Mouse (Mus musculus) heart, embryonic 15.5 days (tissue): ENCODE data around the gene Amd1. TPM values are rescaled to one million over a fixed set of nuclear protein-coding genes. Genes with fewer than 3 reads are reported as not detected.

ENCODE experiments used
- ATAC-seq: fragments of 200-750 bp; cut with Nextera tagmentation; replicated peaks from 2 replicates; pipeline ENCODE4 v1.8.0; 2017; ENCODE audit warnings: low read depth, moderate TSS enrichment; ENCODE audit not compliant: insufficient number of reproducible peaks, insufficient read depth, low FRiP score
- H3K27ac ChIP-seq: fragments of 300-500 bp; sonication (generic); 2 replicates; pipeline ENCODE4 v1.5.1; 2015; ENCODE audit warnings: mild to moderate bottlenecking, inconsistent platforms
- H3K27me3 ChIP-seq: fragments of 300-500 bp; sonication (generic); 2 replicates; pipeline ENCODE4 v1.6.1; 2015; ENCODE audit warnings: inconsistent platforms
- H3K36me3 ChIP-seq: fragments of 300-500 bp; sonication (generic); 2 replicates; pipeline ENCODE4 v1.6.1; 2015; ENCODE audit warnings: mild to moderate bottlenecking, inconsistent platforms
- H3K4me1 ChIP-seq: fragments of 300-500 bp; sonication (generic); replicated peaks from 2 replicates; pipeline ENCODE4 v1.6.1; 2015; ENCODE audit warnings: inconsistent platforms
- H3K4me2 ChIP-seq: fragments of 300-500 bp; sonication (generic); 2 replicates; pipeline ENCODE4 v1.6.1; 2015; ENCODE audit warnings: inconsistent platforms, mild to moderate bottlenecking, moderate library complexity
- H3K4me3 ChIP-seq: fragments of 300-500 bp; sonication (generic); 2 replicates; pipeline ENCODE4 v1.5.1; 2015; ENCODE audit warnings: mild to moderate bottlenecking, inconsistent platforms
- H3K9ac ChIP-seq: fragments of 300-500 bp; sonication (generic); 2 replicates; pipeline ENCODE4 v1.6.1; 2015; ENCODE audit warnings: mild to moderate bottlenecking, inconsistent platforms
- H3K9me3 ChIP-seq: fragments of 300-500 bp; sonication (generic); replicated peaks from 2 replicates; pipeline ENCODE4 v1.6.1; 2016; ENCODE audit warnings: inconsistent platforms
- WGBS: fragments of 180-500 bp; shearing (Covaris S2); methylation state at CpG from one replicate; pipeline ENCODE4 v1.1.7; 2015; ENCODE audit warnings: mixed read lengths; 5-methylcytosine and 5-hydroxymethylcytosine counted together
- polyA plus RNA-seq: library from polyadenylated mRNA; unstranded; fragments of >200 nt; fragmentation: Nextera tagmentation; extraction: Ambion mirVana; gene quantifications from 2 replicates; pipeline ENCODE4 v1.2.1, GENCODE M21; 2015

Gene Amd1
- polyA plus RNA-seq, 1 experiment from 2014 or later: 34.7 TPM

DNA sequence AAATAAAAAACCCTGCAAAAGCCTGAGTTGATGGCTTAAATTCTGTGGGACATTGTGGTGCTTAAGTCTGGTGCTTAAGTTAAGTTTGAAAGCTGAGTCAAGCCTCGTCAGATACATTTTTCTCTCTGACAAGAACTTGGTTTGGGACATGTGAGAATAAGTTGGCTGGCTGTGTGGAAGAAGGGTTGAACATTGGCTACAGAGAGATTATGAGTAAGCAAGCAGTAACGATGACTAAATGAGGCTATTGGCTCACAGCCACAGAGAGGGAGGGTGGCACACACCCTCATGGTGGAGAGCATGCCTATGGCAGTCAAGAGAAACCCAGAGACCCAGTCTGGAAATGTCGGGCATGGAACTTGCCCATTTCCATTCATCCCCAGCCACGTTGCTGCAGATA is 38.3 kb downstream of the Amd1 start:
- no peaks in the 10 kb centered on the region for H3K36me3 ChIP-seq
- 74% methylated on average over 4 of the region's 4 CpGs for WGBS

DNA sequence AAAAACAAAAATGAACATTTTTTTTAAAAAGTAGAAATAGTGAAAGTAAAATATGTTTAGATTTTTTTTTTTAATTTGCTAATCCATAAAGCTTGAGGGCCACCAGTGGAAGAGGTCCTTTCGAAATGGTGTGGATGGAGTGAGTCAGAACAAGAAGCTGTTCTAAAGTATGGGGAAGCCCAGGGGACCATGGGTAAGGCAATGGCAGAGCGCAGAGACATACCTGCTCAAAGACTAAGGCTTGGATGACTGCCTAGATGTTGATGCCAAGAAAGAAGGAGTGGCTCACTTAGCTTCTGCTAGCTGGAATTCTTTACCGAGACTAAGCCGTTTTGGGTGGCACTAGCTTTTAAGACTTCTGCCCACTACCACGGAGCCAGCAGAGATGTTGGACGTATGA is 39.8 kb downstream of the Amd1 start:
- H3K9ac ChIP-seq: no peak overlapping the region
- no peak overlapping the region for H3K4me3 ChIP-seq
- no peak for ATAC-seq
- WGBS: 87% methylated on average over 6 of the region's 6 CpGs
- no peaks in the 10 kb centered on the region for H3K36me3 ChIP-seq
- no peaks in the 10 kb centered on the region for H3K9me3 ChIP-seq
- 0 out of 2 replicates have a peak, but pooled peaks cover 10% of the 10 kb centered on the region for H3K4me1 ChIP-seq
- no peak overlapping the region for H3K27ac ChIP-seq
- H3K4me2 ChIP-seq: no peak overlapping the region
- H3K27me3 ChIP-seq: no peaks in the 10 kb centered on the region

More for the DNA sequence above, 38.3 kb downstream of the Amd1 start:
- Histone ChIP-seq H3K9ac (no peak overlapping the region), H3K27me3 (no peaks in the 10 kb centered on the region), H3K4me2 (no peak overlapping the region), H3K4me3 (no peak overlapping the region), H3K27ac (no peak overlapping the region), H3K9me3 (no peaks in the 10 kb centered on the region), H3K4me1 (0 out of 2 replicates have a peak, but pooled peaks cover 9% of the 10 kb centered on the region)
- no peak for ATAC-seq

DNA sequence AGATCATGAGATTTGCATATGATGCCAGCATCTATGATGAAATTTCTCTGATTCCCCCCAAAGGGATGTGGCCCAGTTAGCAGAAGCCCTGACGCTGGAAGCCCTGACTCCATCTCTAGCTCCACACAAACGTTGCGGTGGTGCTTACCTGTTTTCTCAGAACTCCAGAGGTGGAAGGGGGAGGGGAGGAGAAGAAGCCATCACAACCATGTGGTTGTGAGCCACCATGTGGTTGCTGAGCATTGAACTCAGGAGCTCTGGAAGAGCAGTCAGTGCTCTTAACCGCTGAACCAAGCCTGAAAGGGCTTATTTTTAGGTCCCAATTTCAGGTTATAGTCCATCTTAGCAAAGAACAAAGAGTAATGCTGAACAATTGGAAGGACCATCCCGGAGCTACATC is 41.7 kb downstream of the Amd1 start:
- H3K36me3 ChIP-seq: no peaks in the 10 kb centered on the region
- H3K4me3 ChIP-seq: no peak overlapping the region
- no peak for ATAC-seq
- no peaks in the 10 kb centered on the region for H3K9me3 ChIP-seq
- peaks cover 18% of the 10 kb centered on the region for H3K4me1 ChIP-seq
- no peaks in the 10 kb centered on the region for H3K27me3 ChIP-seq
- H3K9ac ChIP-seq: no peak overlapping the region
- H3K27ac ChIP-seq: no peak overlapping the region
- no peak overlapping the region for H3K4me2 ChIP-seq
- WGBS: 53% methylated on average over 5 of the region's 5 CpGs

DNA sequence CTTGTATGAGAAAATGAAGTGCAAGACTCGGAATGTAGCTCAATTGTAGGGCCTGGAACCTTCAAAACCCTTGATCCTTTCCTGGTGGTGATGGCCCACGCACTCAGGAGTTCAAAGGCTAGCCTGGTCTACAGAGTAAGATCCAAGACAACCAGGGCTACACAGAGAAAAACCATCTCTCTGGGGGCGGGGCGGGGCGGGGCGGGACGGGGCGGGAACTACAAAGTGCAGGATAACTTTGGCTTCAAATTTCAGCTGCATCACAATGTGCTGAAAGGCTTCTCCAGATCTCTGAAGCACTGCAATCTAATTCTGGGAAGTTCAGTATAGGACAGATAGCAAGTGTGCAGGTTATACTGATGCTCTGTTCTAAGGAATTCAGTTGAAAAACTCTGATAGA is 42.4 kb downstream of the Amd1 start:
- no peak overlapping the region for H3K9ac ChIP-seq
- no peaks in the 10 kb centered on the region for H3K27me3 ChIP-seq
- no peak for ATAC-seq
- H3K9me3 ChIP-seq: no peaks in the 10 kb centered on the region
- WGBS: 11% methylated on average over 8 of the region's 8 CpGs
- peaks cover 18% of the 10 kb centered on the region for H3K4me1 ChIP-seq
- H3K36me3 ChIP-seq: no peaks in the 10 kb centered on the region
- H3K4me3 ChIP-seq: no peak overlapping the region
- peak overlapping the region; percentile 65; the same call in 1 of the 2 replicates for H3K4me2 ChIP-seq
- no peak overlapping the region for H3K27ac ChIP-seq

DNA sequence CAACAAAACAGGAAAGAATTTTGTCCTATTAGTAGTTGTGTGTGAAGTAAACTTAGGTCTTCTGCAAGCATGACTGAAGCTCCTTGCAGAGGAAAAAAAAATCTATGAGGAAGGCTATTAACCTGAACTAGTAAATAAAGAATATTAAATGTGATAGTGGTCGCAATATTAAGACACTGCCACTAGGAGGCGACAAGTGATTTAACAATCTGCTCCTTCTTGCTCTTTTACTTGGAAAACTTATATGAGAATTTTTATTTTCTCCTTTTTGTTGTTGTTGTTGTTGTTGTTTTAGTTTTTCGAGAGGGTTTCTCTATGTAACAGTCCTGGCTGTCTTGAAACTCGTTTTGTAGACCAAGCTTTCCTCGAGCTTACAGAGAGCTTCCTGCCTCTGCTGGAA is 43.0 kb downstream of the Amd1 start:
- WGBS: 3% methylated on average over 5 of the region's 5 CpGs
- H3K9ac ChIP-seq: peak overlapping the region; percentile 44; the same call in 1 of the 2 replicates

DNA sequence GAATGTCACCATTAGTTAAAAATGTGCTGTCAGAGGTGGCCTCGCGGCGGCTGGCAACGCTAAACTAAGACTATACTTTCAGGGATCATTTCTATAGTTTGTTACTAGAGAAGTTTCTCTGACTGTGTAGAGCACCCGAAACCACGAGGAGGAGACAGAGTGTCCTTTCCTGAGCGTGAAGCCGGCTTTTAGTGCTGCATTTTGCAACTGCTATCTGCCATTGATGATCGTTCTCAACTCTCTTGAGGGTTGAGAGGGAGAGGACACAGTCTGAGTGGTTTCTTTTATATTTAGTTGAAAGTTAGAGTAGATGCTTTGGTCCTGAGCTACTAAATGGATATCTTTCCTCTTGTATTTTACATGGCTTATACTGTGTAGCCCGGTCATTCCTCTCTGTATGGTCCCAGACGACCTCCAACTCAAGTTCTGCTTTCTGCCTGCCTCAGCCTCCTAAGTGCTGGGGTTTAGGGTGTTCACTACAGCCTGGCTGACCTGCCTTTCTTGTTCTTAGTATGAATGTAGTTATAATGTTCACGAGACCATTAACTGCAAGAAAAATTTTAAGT is 43.5 kb downstream of the Amd1 start:
- 0% methylated on average over 12 of the region's 12 CpGs for WGBS
- H3K27me3 ChIP-seq: no peaks in the 10 kb centered on the region
- peaks cover 9% of the 10 kb centered on the region for H3K36me3 ChIP-seq
- peak overlapping the region; percentile 82 for H3K4me3 ChIP-seq
- no peaks in the 10 kb centered on the region for H3K9me3 ChIP-seq
- H3K4me2 ChIP-seq: peak overlapping the region; percentile 65
- peaks cover 18% of the 10 kb centered on the region for H3K4me1 ChIP-seq
- peak; percentile 73 for ATAC-seq
- H3K9ac ChIP-seq: peak overlapping the region; percentile 44; the same call in 1 of the 2 replicates
- H3K27ac ChIP-seq: peak overlapping the region; percentile 87

More for the DNA sequence above, 43.0 kb downstream of the Amd1 start:
- ATAC-seq: no peak
- H3K27me3 ChIP-seq: no peaks in the 10 kb centered on the region
- no peaks in the 10 kb centered on the region for H3K9me3 ChIP-seq
- peak overlapping the region; percentile 87 for H3K27ac ChIP-seq
- peak overlapping the region; percentile 82 for H3K4me3 ChIP-seq
- H3K36me3 ChIP-seq: peaks cover 4% of the 10 kb centered on the region; the same call in 1 of the 2 replicates
- H3K4me1 ChIP-seq: peaks cover 18% of the 10 kb centered on the region
- H3K4me2 ChIP-seq: peak overlapping the region; percentile 65

DNA sequence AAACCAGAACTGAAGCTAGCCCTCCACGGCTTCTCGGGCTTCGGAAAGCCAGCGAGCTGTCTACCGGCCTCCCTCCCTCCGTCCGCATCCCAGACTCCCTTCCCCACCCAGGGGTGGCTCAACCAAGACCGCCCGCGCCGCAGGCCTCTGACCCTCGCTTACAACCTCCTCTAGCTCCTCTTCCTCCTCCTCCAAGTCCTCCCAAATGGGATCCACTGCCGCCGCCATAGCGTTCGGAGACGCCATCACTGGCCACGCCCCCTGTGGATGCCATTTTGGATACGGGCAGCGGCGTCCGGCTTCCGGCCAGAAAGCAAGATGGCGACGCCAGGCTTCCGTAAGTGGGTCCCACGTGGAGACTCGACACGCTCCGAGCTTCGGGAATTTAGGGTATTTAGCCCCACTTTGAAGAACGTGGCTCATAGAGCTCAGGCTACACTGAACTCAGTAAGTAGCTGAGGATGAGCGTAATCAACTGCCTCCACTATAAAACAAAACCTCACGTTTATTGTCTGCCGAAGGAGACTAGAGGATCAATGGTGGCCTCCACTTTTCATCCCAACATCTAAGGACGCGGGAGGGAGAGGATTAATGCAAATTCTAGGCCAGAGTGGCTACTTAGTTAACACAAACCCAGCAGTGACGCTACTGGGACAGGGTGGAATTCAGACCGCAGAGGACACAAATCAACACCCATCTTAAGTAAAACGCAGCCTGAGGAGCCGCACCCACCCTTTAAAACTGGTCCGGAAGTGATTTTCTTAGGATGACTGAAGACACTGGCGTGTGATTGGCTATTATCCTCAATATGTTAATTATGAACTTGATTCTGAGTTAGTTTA is 44.4 kb downstream of the Amd1 start, which contains the start of gene Gtf3c6:
Gtf3c6 (minus strand) TSS at position 695 of the 842 bp plus-strand sequence.
- Histone ChIP-seq H3K4me2 (peak within 1 kb of the TSS; percentile 65), H3K36me3 (peaks cover 16% of the 10 kb centered on the region), H3K9me3 (no peaks in the 10 kb centered on the region), H3K27me3 (no peaks in the 10 kb centered on the region), H3K4me3 (peak within 1 kb of the TSS; percentile 82), H3K27ac (peak within 1 kb of the TSS; percentile 87), H3K4me1 (peaks cover 18% of the 10 kb centered on the region), H3K9ac (peak within 1 kb of the TSS; percentile 89)
- WGBS: under 1% methylated on average over 43 of the region's 43 CpGs
- ATAC-seq: peak; percentile 68

DNA sequence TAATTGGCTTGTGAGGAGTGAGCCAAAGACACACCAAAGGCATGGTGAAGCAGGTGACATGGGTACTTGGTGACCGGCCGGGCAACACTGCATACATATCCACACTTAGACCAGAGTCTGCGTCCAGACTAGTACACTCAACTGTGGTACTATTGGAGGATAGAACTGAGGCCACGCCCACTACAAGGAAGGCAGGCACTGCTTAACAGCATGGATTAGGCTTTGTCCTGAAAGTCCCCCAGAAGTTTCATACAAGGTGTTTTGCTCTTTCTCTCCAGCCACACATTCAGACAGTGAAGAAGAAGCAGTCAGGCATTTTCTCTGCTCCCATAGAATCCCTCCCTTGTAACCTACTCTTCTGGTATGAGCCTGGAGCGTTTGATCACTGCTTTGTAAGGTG is 45.3 kb downstream of the Amd1 start:
- Histone ChIP-seq H3K9ac (peak overlapping the region; percentile 89), H3K27ac (peak overlapping the region; percentile 87), H3K4me2 (peak overlapping the region; percentile 65), H3K27me3 (no peaks in the 10 kb centered on the region), H3K4me3 (peak overlapping the region; percentile 82), H3K9me3 (no peaks in the 10 kb centered on the region), H3K36me3 (peaks cover 23% of the 10 kb centered on the region), H3K4me1 (peaks cover 18% of the 10 kb centered on the region)
- WGBS: 5% methylated on average over 5 of the region's 5 CpGs
- ATAC-seq: peak; percentile 69

DNA sequence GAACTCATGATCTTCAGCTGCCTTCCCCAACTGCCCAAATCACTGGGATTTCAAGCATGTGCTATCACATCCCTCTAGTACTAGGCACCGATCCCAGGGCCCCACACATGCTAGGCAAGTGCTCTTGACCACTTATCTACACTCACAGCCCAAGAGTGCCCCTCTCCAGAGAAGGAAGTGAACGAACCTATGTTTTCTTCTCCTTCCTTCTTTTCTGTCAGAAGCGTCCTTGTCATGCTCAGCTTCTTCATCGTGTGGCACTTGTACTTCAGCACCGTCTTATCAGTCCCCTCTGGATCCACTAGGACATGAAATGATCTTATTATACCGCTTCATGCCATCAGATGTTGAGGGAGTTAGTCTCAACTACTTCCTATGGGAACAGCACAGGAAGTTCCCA is 51.0 kb downstream of the Amd1 start:
- Histone ChIP-seq H3K9me3 (no peaks in the 10 kb centered on the region), H3K4me2 (no peak overlapping the region), H3K4me3 (no peak overlapping the region), H3K9ac (no peak overlapping the region), H3K27ac (no peak overlapping the region), H3K4me1 (no peaks in the 10 kb centered on the region), H3K36me3 (peaks cover 48% of the 10 kb centered on the region), H3K27me3 (no peaks in the 10 kb centered on the region)
- no peak for ATAC-seq
- 63% methylated on average over 6 of the region's 6 CpGs for WGBS

DNA sequence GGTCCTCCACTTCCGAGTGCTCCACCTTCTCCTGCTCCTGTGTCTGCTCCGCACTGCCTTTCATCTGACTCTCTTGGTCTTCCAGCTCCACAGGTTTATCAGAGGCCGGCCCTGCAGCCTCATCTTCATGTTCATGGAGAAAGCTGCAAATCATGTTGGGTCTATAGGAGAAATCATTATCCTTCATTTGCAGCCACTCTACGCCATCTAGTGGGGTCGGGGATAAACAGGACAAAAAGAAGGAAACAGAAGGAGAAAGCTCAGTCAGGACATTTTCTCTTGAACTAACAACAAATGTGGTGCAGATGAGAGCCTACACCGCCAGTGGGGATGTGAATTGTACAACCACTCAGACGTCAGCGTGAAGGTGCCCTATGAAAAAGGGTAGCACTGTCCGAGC is 52.4 kb downstream of the Amd1 start:
- H3K9me3 ChIP-seq: no peaks in the 10 kb centered on the region
- no peak overlapping the region for H3K4me2 ChIP-seq
- no peak overlapping the region for H3K4me3 ChIP-seq
- H3K4me1 ChIP-seq: no peaks in the 10 kb centered on the region
- 85% methylated on average over 9 of the region's 9 CpGs for whole genome bisulfite sequencing
- H3K27me3 ChIP-seq: no peaks in the 10 kb centered on the region
- ATAC-seq: no peak
- H3K27ac ChIP-seq: no peak overlapping the region
- peaks cover 48% of the 10 kb centered on the region for H3K36me3 ChIP-seq
- no peak overlapping the region for H3K9ac ChIP-seq

DNA sequence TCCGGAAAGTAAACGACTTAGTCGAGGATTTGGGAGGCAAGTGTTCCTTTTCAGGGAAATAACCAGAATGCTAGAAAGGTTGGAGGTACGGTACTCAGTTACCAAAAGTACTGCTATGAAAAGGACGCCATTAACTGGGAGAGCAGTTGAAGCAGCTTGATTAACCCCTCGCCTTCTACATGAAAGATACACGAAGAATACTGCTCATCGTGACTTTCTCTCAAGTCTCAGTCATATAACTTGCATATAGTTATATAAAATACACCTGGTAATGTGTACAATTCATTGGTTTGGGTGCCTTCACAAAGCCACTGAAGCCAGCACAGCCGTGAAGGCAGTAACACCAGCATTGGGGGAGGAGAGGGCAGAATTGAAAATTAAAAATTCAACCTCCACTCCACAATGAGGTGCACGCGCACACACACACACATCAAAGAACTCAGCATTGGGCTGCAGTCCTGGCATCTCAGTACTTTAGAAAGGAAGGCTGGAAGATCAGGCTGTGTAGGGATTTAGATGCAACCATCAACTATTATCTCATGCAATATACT is 54.7 kb downstream of the Amd1 start:
- no peak for ATAC-seq

More for the DNA sequence above, 54.7 kb downstream of the Amd1 start:
- H3K27ac ChIP-seq: peak overlapping the region; percentile 74; the same call in 1 of the 2 replicates
- H3K4me3 ChIP-seq: peak overlapping the region; percentile 80
- H3K4me2 ChIP-seq: peak overlapping the region; percentile 79
- peaks cover 46% of the 10 kb centered on the region for H3K36me3 ChIP-seq
- H3K9me3 ChIP-seq: no peaks in the 10 kb centered on the region
- 28% methylated on average over 11 of the region's 11 CpGs for WGBS
- no peak overlapping the region for H3K9ac ChIP-seq
- H3K4me1 ChIP-seq: no peaks in the 10 kb centered on the region
- no peaks in the 10 kb centered on the region for H3K27me3 ChIP-seq
